Mouse (Mus musculus): ENCODE measurements around the gene Oit1. TPM values are rescaled to one million over a fixed set of nuclear protein-coding genes. Genes with fewer than 3 reads are reported as not detected.

Gene Oit1
- total RNA-seq, 2 experiments from 2014 or later: not detected

DNA sequence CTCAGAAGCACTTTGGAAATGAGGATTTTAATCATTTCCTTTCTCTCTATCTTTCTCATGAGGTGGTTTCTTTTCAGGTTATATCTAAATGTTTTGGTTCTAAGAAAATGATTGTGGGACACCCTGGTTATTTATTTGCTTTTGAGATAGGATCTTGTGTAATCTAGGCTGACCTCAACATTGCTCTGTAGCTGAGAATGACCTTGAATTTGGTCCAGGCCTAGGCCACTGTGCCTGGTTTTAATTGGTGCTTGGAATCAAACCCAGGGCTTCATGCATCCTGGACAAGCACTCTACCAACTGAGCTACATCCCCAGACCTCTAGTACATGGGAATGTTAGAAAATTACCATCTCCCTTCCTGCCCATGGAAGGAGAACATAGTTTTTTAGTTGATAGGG is 74.5 kb downstream of the Oit1 start:
- DNase-seq (ENCODE audit: low spot score in 2 of 2): no peak

DNA sequence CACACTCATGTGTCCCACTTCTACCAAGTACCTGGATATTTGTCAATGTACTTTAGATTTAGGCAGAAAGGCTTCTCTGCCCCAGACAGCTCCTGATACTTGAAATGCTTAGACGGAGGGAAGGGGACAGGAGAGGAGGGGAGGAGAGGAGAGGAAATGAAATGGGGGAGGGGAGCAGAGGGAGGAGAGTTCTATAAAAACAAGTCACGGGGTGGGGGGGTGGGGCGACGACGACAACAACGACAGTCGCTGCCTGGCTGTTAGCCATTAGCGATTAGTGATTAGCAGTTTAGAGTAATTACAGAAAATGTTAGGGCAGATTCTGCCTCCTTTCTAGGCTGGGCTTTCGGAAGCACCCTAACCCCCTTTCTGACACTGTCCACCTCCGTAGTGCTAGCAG is 75.9 kb downstream of the Oit1 start:
- no peak for DNase-seq (ENCODE audit: low spot score in 2 of 2)

DNA sequence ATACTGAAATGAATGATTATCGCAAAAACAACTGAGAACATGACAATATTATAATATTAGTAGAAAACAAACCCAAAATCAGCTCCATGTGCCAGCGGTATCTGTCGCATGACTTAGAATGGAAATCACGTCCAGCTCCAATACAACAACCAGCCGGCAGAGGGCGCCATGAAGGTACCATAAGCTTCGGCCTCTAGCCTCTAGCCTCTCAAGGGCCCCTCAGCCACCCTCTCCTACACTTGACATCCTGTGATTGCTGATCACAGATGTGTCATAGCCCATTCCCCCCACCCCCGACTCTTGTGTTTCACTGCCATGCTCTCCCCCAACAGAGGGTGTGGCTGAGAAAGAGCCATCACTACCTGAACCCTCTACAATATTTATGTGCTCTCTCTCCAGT is 78.3 kb downstream of the Oit1 start:
- peak; percentile 47 to 69 for DNase-seq (ENCODE audit: low spot score in 2 of 2)

Other genes starting within 250 kb of the Oit1 start
- 100 to 1,000 TPM; 377 to 745 TPM for gene Pdhb, start 205.7 kb downstream of the Oit1 start, total RNA-seq (2021)
- gene Kctd6, start 164.6 kb downstream of the Oit1 start, total RNA-seq (2021): 10 to 100 TPM; 13.2 to 16.2 TPM
- 1 to 10 TPM in 1 of 2 experiments, under 1 TPM in 1; 0.23 to 1.7 TPM for gene Acox2, start 119.4 kb downstream of the Oit1 start, total RNA-seq (2021)
- 1 to 10 TPM; 7.4 to 8.0 TPM for gene Fam107a, start 60.7 kb downstream of the Oit1 start, total RNA-seq (2021)